Comparison of ENCODE assay signal across 8 mouse cellular contexts in genomic region chr1:21411331-21412196, GRCm38 (mm10). TPM values are rescaled to one million over a fixed set of nuclear protein-coding genes. Genes with fewer than 3 reads are reported as not detected.
DNase-seq lines count a peak whose midpoint lies in the region; ATAC-seq and TF ChIP-seq lines count a peak whose summit lies in the region.
"Had no signal": no experiment of that assay in that cellular context is flagged by ENCODE, and none has a peak within 500 bp of the region (broad histone marks: within the 10 kb centered on the region; RNA-seq: fewer than 3 reads in every experiment).

No protein-coding gene starts in this region.

- peak; percentile 84 for TF ChIP-seq CTCF in Patski (IDR thresholded peaks at IDR 0.05)
- TF ChIP-seq CTCF in layer of hippocampus, adult 2 months (conservative IDR thresholded peaks at IDR 0.05) = peak; percentile 96

- H3K4me2 ChIP-seq in forebrain, embryonic 15.5 days (replicated peaks) = no peak overlapping the region
- no peak overlapping the region for H3K4me2 ChIP-seq in hindbrain, embryonic 12.5 days (replicated peaks)

- no peaks in the 10 kb centered on the region for H3K9me3 ChIP-seq in forebrain, embryonic 15.5 days
- no peaks in the 10 kb centered on the region for H3K9me3 ChIP-seq in hindbrain, embryonic 12.5 days (replicated peaks)

- in situ Hi-C loops in Patski (cut with MboI; ENCODE audit: low pct_unique_long_range_greater_than_20kb) = loop anchor here (5.0 to 25.0 kb wide), 2 partner anchors 856 to 1076 kb away; no protein-coding TSS in a partner anchor

- peak overlapping the region; percentile 66 for H3K27ac ChIP-seq in forebrain, embryonic 15.5 days (replicated peaks)
- no peak overlapping the region for H3K27ac ChIP-seq in hindbrain, embryonic 12.5 days
- H3K27ac ChIP-seq in layer of hippocampus, adult 2 months = peak overlapping the region; percentile 36; the same call in 1 of the 2 replicates
- H3K27ac ChIP-seq: macrophage had no signal

- 34% methylated on average over 18 of the region's 18 CpGs for WGBS in forebrain, embryonic 15.5 days
- 59% methylated on average over 18 of the region's 18 CpGs for WGBS in hindbrain, embryonic 12.5 days

- peak; percentile 44 for DNase-seq in Patski (ENCODE audit: low read depth, low spot score)
- peak; percentile 72 for DNase-seq in cerebellum, adult 11 months
- peak; percentile 68 to 79 for DNase-seq in layer of hippocampus, adult 2 months (ENCODE audit: low spot score in 2 of 2)
- peak; percentile 73 for DNase-seq in lung, postnatal 10 days
- peak; percentile 29 for DNase-seq in retina, adult 2 months (ENCODE audit: low read depth, low spot score)

- POLR2A ChIA-PET in Patski (lab: Charles Lee) = interaction anchor here (0.6 kb wide), 1 partner anchor 26 kb away, joined by 5 read pairs; no protein-coding TSS in a partner anchor

- H3K36me3 ChIP-seq in forebrain, embryonic 15.5 days = no peaks in the 10 kb centered on the region
- H3K36me3 ChIP-seq in hindbrain, embryonic 12.5 days = no peaks in the 10 kb centered on the region

- H3K9ac ChIP-seq in forebrain, embryonic 15.5 days (replicated peaks) = no peak overlapping the region
- no peak overlapping the region for H3K9ac ChIP-seq in hindbrain, embryonic 12.5 days

- peaks cover 4% of the 10 kb centered on the region for H3K27me3 ChIP-seq in Patski
- H3K27me3 ChIP-seq in forebrain, embryonic 15.5 days = no peaks in the 10 kb centered on the region
- H3K27me3 ChIP-seq in hindbrain, embryonic 12.5 days = no peaks in the 10 kb centered on the region

- CTCF ChIA-PET in Patski (lab: Charles Lee) = interaction anchor here (0.7 to 2.0 kb wide), 4 partner anchors 548 to 857 kb away, joined by 3 to 6 read pairs (median 4); no protein-coding TSS in a partner anchor

- H3K4me1 ChIP-seq in forebrain, embryonic 15.5 days = peaks cover 15% of the 10 kb centered on the region
- H3K4me1 ChIP-seq in hindbrain, embryonic 12.5 days = peaks cover 8% of the 10 kb centered on the region; the same call in 1 of the 2 replicates

- peak; percentile 90 for ATAC-seq in Patski
- peak; percentile 95 for ATAC-seq in forebrain, embryonic 15.5 days (replicated peaks)
- peak; percentile 85 for ATAC-seq in hindbrain, embryonic 12.5 days (ENCODE audit: low FRiP score)

- no peak overlapping the region for H3K4me3 ChIP-seq in forebrain, embryonic 15.5 days
- no peak overlapping the region for H3K4me3 ChIP-seq in hindbrain, embryonic 12.5 days
- peak overlapping the region; percentile 22 for H3K4me3 ChIP-seq in layer of hippocampus, adult 2 months

RNA-seq across cellular contexts. Expression of gene Khdc1b, which starts 28.2 kb away (rescaled TPM):
- not detected for polyA plus RNA-seq in Patski (2021)
- polyA plus RNA-seq in forebrain, embryonic 15.5 days (2015; fragmentation: Nextera tagmentation; extraction: Ambion mirVana) = 0.14 TPM in 1 of 2 replicates, not detected in the other
- 0.09 TPM in 1 of 2 replicates, not detected in the other for polyA plus RNA-seq in hindbrain, embryonic 12.5 days (2016; fragmentation: Nextera tagmentation; extraction: Ambion mirVana)
- total RNA-seq in layer of hippocampus, adult 2 months (2021) = not detected
- polyA plus RNA-seq: macrophage had no signal

RNA-seq across cellular contexts. Expression of gene Khdc1c, which starts 43.4 kb away (rescaled TPM):
- not detected for polyA plus RNA-seq in Patski (2021)
- not detected in 2 replicates for polyA plus RNA-seq in forebrain, embryonic 15.5 days (2015; fragmentation: Nextera tagmentation; extraction: Ambion mirVana)
- polyA plus RNA-seq in hindbrain, embryonic 12.5 days (2016; fragmentation: Nextera tagmentation; extraction: Ambion mirVana) = not detected in 2 replicates
- not detected for total RNA-seq in layer of hippocampus, adult 2 months (2021)
- polyA plus RNA-seq: macrophage had no signal
